Mouse (Mus musculus) kidney, embryonic 14.5 days (tissue): ENCODE results near the gene Tfpt. TPM values are rescaled to one million over a fixed set of nuclear protein-coding genes. Genes with fewer than 3 reads are reported as not detected.

Experiments used
- ATAC-seq: fragments of 200-750 bp; cut with Nextera tagmentation; 2 replicates; pipeline ENCODE4 v1.8.0; 2017; ENCODE audit warnings: moderate number of reproducible peaks, mild to moderate bottlenecking, moderate TSS enrichment, moderate library complexity; ENCODE audit not compliant: low FRiP score, low TSS enrichment
- H3K27ac ChIP-seq: fragments of 300-500 bp; sonication (generic); 2 replicates; pipeline ENCODE4 v1.5.1; 2014; ENCODE audit warnings: low read depth, mild to moderate bottlenecking, low read length, moderate library complexity, mixed read lengths
- H3K27me3 ChIP-seq: fragments of 300-500 bp; sonication (generic); 2 replicates; pipeline ENCODE4 v1.6.1; 2014; ENCODE audit warnings: mild to moderate bottlenecking, low read length; ENCODE audit not compliant: control insufficient read depth, insufficient read depth
- H3K36me3 ChIP-seq: fragments of 300-500 bp; sonication (generic); 2 replicates; pipeline ENCODE4 v1.6.1; 2014; ENCODE audit warnings: low read length, mixed read lengths; ENCODE audit not compliant: control insufficient read depth, insufficient read depth
- H3K4me1 ChIP-seq: fragments of 300-500 bp; sonication (generic); 2 replicates; pipeline ENCODE4 v1.6.1; 2014; ENCODE audit warnings: low read length, mixed read lengths; ENCODE audit not compliant: control insufficient read depth, insufficient read depth
- H3K4me2 ChIP-seq: fragments of 300-500 bp; sonication (generic); replicated peaks from 2 replicates; pipeline ENCODE4 v1.6.1; 2014; ENCODE audit warnings: low read depth, mild to moderate bottlenecking, low read length
- H3K4me3 ChIP-seq: fragments of 300-500 bp; sonication (generic); 2 replicates; pipeline ENCODE4 v1.5.1; 2014; ENCODE audit warnings: mild to moderate bottlenecking, low read length
- H3K9ac ChIP-seq: fragments of 300-500 bp; sonication (generic); 2 replicates; pipeline ENCODE4 v1.6.1; 2014; ENCODE audit warnings: low read depth, mild to moderate bottlenecking, low read length, moderate library complexity
- H3K9me3 ChIP-seq: fragments of 300-500 bp; sonication (generic); 2 replicates; pipeline ENCODE4 v1.6.1; 2016; ENCODE audit warnings: low read length; ENCODE audit not compliant: control insufficient read depth
- WGBS: fragments of 180-500 bp; shearing (Covaris S2); extraction: QIAGEN DNeasy Blood & Tissue Kit; methylation state at CpG from one replicate; pipeline ENCODE4 v1.1.7; 2014; 5-methylcytosine and 5-hydroxymethylcytosine counted together
- polyA plus RNA-seq: library from polyadenylated mRNA; unstranded; fragments of >200 nt; fragmentation: Nextera tagmentation; extraction: Ambion mirVana; gene quantifications from 2 replicates; pipeline ENCODE4 v1.2.1, GENCODE M21; 2014

Gene Tfpt
- polyA plus RNA-seq, 1 experiment from 2014 or later: 24.2 TPM

DNA sequence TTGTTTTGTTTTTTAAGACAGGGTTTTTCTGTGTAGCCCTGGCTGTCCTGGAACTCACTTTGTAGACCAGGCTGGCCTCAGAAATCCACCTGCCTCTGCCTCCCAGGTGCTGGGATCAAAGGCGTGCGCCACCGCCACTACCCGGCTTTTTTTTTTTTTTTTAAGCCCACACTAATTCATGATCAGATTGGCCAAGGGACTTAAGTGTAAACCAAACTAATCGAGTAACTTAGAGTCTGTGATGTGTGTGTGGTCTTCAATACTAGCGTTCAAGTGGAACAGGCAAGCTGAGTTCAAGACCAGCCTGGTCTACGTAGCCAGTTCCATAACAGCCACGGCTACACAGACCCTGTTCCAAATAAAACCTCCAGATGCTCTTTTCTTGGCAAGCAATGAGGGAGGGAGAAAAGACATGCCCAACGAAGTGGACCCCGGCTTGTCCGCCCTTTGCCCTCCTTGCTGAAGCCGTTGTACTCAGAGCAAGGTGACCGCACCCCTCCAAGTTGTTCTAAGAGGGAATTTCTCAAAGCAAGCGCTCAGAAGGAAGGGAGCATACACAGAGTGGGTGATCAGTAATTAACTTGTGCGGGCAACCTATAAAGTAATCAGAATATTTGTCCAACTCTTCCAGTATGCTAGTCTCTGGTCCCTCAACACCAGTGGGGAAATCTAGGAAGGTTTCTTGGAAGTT lies 34.9 kb upstream of the Tfpt start:
- H3K36me3 ChIP-seq: peaks cover 36% of the 10 kb centered on the region
- H3K9ac ChIP-seq: peak overlapping the region; percentile 68
- H3K4me3 ChIP-seq: peak overlapping the region; percentile 63
- 31% methylated on average over 15 of the region's 15 CpGs for WGBS
- H3K4me2 ChIP-seq: peak overlapping the region; percentile 53
- H3K27me3 ChIP-seq: no peaks in the 10 kb centered on the region
- H3K27ac ChIP-seq: peak overlapping the region; percentile 57
- H3K9me3 ChIP-seq: no peaks in the 10 kb centered on the region
- ATAC-seq: peak; percentile 10
- peaks cover 17% of the 10 kb centered on the region; the same call in 1 of the 2 replicates for H3K4me1 ChIP-seq

DNA sequence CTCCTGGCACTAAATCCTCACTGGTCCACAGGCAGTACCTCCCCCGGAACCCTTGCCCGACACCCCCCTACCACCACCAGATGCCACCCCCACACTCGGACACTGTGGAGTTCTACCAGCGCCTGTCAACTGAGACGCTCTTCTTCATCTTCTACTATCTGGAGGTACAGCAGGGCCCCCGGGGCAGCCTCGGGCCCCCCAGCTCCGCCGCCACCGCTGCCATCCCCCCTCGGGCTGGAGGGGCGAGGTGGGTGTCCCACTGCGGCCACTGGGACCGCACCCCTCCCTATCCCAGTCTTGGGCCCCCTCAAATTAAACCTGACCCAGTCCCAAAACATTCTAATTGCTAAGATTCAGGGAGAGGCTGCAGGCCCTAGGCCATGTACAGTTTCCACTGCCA lies 28.8 kb upstream of the Tfpt start:
- no peak overlapping the region for H3K27ac ChIP-seq
- ATAC-seq: no peak
- H3K36me3 ChIP-seq: peaks cover 97% of the 10 kb centered on the region
- H3K27me3 ChIP-seq: no peaks in the 10 kb centered on the region
- no peak overlapping the region for H3K4me3 ChIP-seq
- no peaks in the 10 kb centered on the region for H3K9me3 ChIP-seq
- no peak overlapping the region for H3K9ac ChIP-seq
- no peak overlapping the region for H3K4me2 ChIP-seq
- 93% methylated on average over 8 of the region's 14 CpGs for WGBS
- no peaks in the 10 kb centered on the region for H3K4me1 ChIP-seq

DNA sequence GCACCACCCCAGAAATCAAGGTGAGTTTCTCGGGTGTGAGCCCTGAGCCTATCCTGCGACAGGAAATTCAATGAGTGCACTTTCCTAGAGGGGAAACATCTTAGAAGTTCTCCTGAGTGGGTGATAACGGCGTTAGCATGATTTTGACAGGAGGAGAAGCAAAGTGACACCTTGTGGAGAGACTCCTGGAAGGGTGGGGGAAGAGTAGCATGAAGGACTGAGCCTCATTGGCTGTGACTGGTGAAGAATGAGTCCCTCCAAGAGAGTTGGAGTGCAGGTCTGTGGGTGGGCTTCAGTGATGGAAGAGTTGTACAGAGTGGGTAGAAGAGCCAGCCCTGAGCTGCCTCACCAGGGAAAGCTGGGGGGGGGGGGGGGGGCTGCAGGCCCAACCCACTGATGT lies 27.2 kb upstream of the Tfpt start:
- peaks cover 100% of the 10 kb centered on the region for H3K36me3 ChIP-seq
- H3K4me2 ChIP-seq: no peak overlapping the region
- 83% methylated on average over 4 of the region's 4 CpGs for WGBS
- no peaks in the 10 kb centered on the region for H3K27me3 ChIP-seq
- no peak overlapping the region for H3K9ac ChIP-seq
- no peak overlapping the region for H3K4me3 ChIP-seq
- no peak for ATAC-seq
- H3K9me3 ChIP-seq: no peaks in the 10 kb centered on the region
- H3K27ac ChIP-seq: no peak overlapping the region
- H3K4me1 ChIP-seq: no peaks in the 10 kb centered on the region

DNA sequence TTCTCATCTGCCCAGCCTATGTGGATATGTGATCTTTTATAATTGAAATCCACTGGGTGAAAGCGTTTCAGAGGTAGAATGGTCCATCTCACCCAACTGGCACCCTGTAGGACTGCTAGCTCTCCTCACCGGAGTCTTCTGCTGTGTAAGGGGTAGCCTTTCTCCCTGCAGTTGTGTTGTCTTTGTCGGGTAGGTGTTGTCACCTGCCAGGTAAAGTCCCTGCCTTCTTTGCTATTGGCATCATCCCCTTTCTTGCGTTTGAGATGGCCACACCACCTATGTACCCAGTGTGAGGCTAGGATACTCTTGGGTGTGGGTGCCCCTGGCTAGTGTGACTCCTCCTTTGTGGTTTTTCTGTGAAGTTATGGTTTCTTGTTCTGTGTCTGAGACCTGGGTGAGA lies 16.9 kb upstream of the Tfpt start:
- ATAC-seq: no peak
- peaks cover 24% of the 10 kb centered on the region for H3K4me1 ChIP-seq
- H3K9me3 ChIP-seq: no peaks in the 10 kb centered on the region
- WGBS: 65% methylated on average over 4 of the region's 4 CpGs
- peak overlapping the region; percentile 100 for H3K9ac ChIP-seq
- peak overlapping the region; percentile 85 for H3K4me2 ChIP-seq
- no peaks in the 10 kb centered on the region for H3K27me3 ChIP-seq
- peaks cover 34% of the 10 kb centered on the region for H3K36me3 ChIP-seq
- H3K27ac ChIP-seq: no peak overlapping the region
- H3K4me3 ChIP-seq: peak overlapping the region; percentile 98

DNA sequence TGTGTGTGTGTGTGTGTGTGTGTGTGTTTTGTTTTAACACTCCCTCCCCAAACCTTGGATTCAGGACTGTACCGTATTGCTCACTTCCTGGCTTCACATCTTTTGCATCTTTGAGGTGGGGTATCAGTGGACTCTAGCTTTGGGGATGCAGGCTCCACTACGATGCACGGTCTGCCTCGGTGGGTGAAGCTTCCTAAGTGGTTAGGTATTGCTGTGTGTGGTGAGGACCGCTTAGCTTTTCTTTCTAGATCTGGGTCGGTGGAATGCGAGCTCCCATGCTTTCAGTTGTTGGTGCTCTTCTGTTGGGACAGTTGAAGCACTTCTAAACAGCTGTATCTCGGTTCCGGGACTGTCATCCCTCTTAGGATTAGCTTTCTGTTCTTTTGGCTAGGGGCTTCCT lies 16.5 kb upstream of the Tfpt start:
- H3K9ac ChIP-seq: peak overlapping the region; percentile 100
- H3K27ac ChIP-seq: no peak overlapping the region
- H3K27me3 ChIP-seq: no peaks in the 10 kb centered on the region
- no peaks in the 10 kb centered on the region for H3K9me3 ChIP-seq
- peaks cover 24% of the 10 kb centered on the region for H3K4me1 ChIP-seq
- H3K4me2 ChIP-seq: peak overlapping the region; percentile 85
- WGBS: 10% methylated on average over 9 of the region's 9 CpGs
- ATAC-seq: no peak
- peak overlapping the region; percentile 98 for H3K4me3 ChIP-seq
- H3K36me3 ChIP-seq: peaks cover 34% of the 10 kb centered on the region

DNA sequence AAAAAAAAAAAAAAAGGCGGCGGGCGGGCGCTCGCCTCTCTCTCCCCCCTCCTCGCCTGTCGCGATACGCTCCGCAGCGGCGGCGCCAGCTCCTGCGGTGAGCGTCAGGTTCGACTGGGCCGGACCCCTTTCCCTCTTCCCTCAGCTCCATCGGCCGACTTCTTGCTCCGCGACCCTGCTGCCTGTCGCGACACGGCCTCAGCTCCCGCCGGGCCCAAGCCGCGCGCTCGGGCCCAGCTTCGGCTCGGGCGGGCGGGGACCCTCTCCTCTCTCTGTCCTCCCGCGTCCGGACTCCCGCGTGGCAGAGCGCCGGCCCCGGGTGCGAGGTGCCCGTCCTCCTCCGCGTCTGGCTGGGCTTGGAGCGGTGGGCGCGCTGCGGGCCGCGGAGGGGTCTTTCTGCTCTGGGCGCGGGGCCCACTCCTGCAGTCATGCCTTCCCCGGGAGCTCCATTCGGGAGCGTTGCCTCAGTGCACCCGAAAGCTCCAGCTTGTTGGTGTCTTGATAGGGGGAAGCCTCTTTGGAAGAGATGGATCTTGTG lies 15.8 kb upstream of the Tfpt start:
- H3K4me3 ChIP-seq: peak overlapping the region; percentile 98
- peak; percentile 0; the same call in 1 of the 2 replicates for ATAC-seq
- peak overlapping the region; percentile 100 for H3K9ac ChIP-seq
- 1% methylated on average over 50 of the region's 58 CpGs for WGBS
- no peaks in the 10 kb centered on the region for H3K9me3 ChIP-seq
- peaks cover 34% of the 10 kb centered on the region for H3K36me3 ChIP-seq
- H3K27me3 ChIP-seq: no peaks in the 10 kb centered on the region
- peak overlapping the region; percentile 94 for H3K27ac ChIP-seq
- peaks cover 24% of the 10 kb centered on the region for H3K4me1 ChIP-seq
- H3K4me2 ChIP-seq: peak overlapping the region; percentile 85

DNA sequence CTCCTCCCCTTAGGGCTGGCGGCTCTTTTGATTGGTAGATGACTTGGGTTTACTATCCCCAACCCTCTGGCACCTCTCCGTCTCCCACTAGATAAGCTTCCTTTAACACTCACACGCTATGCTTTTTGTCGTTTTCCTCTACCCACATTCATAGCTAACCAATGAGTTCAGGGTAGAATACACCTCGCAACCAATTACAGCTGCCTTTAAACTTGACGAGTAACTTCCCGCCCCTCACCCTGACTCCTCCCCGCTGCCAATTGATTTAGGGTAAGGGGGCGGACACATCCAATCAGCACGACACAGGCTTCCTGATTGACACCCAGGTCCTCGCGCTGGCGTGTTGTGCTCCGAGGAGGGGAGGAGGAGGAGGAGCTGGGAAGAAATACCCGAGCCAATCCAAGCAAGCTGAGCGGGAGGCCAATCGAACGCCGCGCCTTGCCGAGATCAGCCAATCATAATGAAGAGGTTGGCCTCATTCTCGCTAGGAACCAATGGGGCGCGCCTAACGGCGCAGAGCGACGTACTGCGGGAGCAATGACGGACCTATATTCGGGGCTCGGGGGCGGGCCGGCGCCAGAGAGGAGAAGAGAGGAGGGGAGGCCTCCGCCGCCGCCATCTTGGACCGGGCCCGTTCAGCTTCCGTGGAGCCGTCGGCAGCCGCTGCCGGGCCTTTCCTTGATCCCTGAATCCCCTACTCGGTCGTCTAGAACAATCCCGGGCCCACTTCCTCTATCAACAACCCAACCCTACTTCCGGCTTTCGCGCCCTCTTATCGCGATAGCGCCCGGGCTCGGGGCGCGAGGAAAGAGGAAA lies 15.2 kb upstream of the Tfpt start, which contains the start of gene Cnot3:
Gene Cnot3, plus strand, starts transcription at position 597 of the 816 bp plus-strand sequence.
- H3K4me3 ChIP-seq: peak within 1 kb of the TSS; percentile 98
- H3K4me2 ChIP-seq: peak within 1 kb of the TSS; percentile 85
- ATAC-seq: peak; percentile 99
- H3K27me3 ChIP-seq: no peaks in the 10 kb centered on the region
- WGBS: under 1% methylated on average over 55 of the region's 58 CpGs
- H3K36me3 ChIP-seq: peaks cover 36% of the 10 kb centered on the region
- H3K9me3 ChIP-seq: no peaks in the 10 kb centered on the region
- peak within 1 kb of the TSS; percentile 100 for H3K9ac ChIP-seq
- H3K27ac ChIP-seq: peak within 1 kb of the TSS; percentile 94
- peaks cover 24% of the 10 kb centered on the region for H3K4me1 ChIP-seq

DNA sequence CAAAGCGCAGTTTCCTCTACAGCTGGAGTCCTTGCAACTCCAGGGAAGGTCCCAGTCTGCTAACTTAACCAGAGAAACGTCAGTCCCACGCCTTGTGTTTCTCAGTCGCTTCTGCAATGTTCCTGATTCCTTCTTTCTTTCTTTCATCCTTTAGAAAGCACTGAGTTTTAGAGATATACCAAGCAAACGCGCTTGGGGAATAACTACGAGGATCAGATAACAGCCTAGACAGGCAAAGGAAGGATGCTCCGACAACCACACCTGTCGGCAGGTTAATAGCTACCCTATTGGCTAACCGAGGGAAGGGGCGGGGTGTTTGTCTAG lies 14.6 kb upstream of the Tfpt start:
- H3K4me2 ChIP-seq: peak overlapping the region; percentile 54
- no peaks in the 10 kb centered on the region for H3K27me3 ChIP-seq
- peaks cover 42% of the 10 kb centered on the region for H3K36me3 ChIP-seq
- peak overlapping the region; percentile 30; the same call in 1 of the 2 replicates for H3K27ac ChIP-seq
- H3K9me3 ChIP-seq: no peaks in the 10 kb centered on the region
- peak overlapping the region; percentile 47; the same call in 1 of the 2 replicates for H3K9ac ChIP-seq
- peak overlapping the region; percentile 43 for H3K4me3 ChIP-seq
- WGBS: under 1% methylated on average over 11 of the region's 11 CpGs
- H3K4me1 ChIP-seq: peaks cover 24% of the 10 kb centered on the region
- ATAC-seq: no peak

DNA sequence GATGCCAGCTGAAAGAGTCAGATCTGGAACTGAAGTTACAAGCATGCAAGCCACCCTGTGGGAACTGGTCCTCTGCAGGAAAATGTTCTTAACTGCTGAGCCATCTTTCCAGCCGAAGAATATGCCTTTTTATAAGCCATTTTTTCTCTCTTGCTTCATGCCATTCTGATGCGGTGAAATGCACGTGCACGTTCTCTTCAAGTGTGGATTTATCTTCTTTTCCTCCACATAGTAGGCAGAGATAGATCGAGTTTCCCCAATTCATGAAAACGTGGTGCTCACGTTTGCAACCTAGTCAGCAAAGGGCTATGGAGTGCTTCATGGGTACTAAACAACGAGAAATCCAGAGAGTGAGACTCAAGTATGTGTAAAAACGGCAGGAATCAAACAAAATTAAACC lies 14.1 kb upstream of the Tfpt start:
- WGBS: 26% methylated on average over 9 of the region's 9 CpGs
- Histone ChIP-seq H3K9me3 (no peaks in the 10 kb centered on the region), H3K36me3 (peaks cover 46% of the 10 kb centered on the region), H3K9ac (peak overlapping the region; percentile 47; the same call in 1 of the 2 replicates), H3K27ac (no peak overlapping the region), H3K4me3 (peak overlapping the region; percentile 43), H3K4me1 (peaks cover 24% of the 10 kb centered on the region), H3K4me2 (peak overlapping the region; percentile 54), H3K27me3 (no peaks in the 10 kb centered on the region)
- ATAC-seq: no peak
